Mouse (Mus musculus) MEL-GATA-1-ER (cell line): ENCODE measurements around the gene Aldh18a1.

Experiments
- DNase-seq: peaks from one replicate; pipeline ENCODE4 v3.0.0-alpha.2; 2012; ENCODE audit warnings: low read depth; ENCODE audit errors: extremely low read depth

The Aldh18a1 gene

GRCm38 (mm10) chr19:40530323-40530722 is 57.9 kb downstream of the Aldh18a1 start:
- DNase-seq, result no peak

GRCm38 (mm10) chr19:40528254-40528653 is 60.0 kb downstream of the Aldh18a1 start:
- DNase-seq, result no peak

DNA sequence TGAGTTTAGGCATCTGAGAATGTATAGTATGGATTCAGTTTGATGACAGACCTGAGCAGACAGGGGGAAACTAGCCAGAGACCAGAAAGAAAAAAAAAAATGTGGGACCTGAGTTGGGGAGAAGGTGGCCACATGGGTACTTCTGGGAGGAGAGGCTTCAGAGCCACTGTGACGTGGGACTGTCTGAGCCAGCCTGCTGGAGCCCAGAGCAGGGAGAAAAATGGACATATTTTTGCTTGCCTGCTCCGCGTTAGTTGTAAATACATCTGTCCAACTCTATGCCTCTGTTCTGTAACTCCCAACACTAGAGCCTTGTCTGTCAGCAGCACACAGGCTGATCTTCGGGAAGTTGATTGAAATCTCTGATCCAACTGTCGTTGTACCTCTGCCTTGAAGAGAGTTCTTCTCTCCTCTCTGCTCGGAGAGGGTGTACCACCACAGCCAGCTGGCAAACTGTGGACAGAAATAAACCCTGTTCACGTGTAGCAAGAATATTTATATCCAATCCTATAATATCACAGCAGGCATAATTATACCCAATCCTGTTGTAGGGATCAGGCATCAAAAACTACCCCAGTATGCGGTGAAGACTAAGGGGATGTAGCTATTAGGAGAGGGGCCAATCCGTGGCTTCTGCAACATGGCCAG is 61.8 kb downstream of the Aldh18a1 start:
- no peak for DNase-seq

GRCm38 (mm10) chr19:40523431-40524005 is 64.7 kb downstream of the Aldh18a1 start:
- no peak for DNase-seq

- DNase-seq, result no peak
These were observed 67.9 kb downstream of the Aldh18a1 start for GRCm38 (mm10) chr19:40520403-40520802.

GRCm38 (mm10) chr19:40518706-40519105 is 69.6 kb downstream of the Aldh18a1 start:
- DNase-seq, result no peak

- peak; percentile 28 for DNase-seq
These were observed 72.7 kb downstream of the Aldh18a1 start for GRCm38 (mm10) chr19:40515596-40515995.

DNA sequence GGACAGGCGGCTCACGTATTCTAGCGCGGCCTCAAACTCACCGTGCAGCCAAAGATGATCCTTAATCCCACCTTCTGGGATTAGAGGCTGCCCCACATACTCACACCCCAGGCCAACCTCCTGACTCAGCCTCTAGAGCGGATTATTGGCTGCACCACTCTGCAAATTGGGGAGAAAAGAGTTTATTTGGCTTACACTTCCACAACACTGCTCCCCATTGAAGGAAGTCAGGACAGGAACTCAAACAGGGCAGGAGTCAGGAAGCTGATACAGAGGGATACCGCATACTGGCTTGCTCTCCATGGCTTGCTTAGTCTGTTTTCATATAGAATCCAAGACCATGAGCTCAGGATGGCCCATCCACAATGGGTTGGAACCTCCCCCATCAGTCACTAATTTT is 73.9 kb downstream of the Aldh18a1 start:
- no peak for DNase-seq

- peak; percentile 86 for DNase-seq
These were observed 74.6 kb downstream of the Aldh18a1 start, which contains the start of gene Sorbs1 for GRCm38 (mm10) chr19:40513632-40514078. Gene Sorbs1 (minus strand): TSS chr19:40513779.

- DNase-seq, result peak; percentile 28
These were observed 75.5 kb downstream of the Aldh18a1 start for GRCm38 (mm10) chr19:40512500-40513421.

DNA sequence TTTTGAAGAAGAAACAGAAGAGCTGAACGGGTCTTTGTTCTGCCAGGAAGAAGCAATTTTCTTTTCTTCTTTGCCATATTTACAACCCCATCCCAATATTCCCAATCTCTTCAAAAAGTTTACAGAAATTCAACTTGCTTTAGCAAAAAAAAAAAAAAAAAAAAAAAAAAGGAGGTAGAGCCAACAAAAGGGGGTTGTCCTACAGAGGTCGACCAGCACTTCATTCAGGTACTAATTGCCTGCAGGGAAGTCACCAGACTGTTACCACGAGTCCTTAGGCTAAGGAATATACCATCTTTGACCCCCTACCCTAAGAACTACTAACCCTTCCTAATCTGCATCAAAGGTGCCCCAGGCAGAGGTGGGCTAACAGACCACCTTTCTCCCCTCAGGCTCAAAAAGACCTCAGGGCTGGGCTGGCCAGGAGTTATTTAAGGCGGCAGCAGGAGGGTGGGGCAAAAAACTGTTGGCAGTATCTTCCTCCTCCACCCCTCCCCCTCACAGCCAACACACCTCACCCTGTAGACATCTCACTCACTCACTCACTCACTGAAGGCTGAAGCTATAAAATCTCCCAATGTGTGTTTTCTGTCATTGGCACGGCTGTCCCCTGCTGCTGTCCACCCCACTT is 76.5 kb downstream of the Aldh18a1 start:
- DNase-seq, result peak; percentile 30

DNA sequence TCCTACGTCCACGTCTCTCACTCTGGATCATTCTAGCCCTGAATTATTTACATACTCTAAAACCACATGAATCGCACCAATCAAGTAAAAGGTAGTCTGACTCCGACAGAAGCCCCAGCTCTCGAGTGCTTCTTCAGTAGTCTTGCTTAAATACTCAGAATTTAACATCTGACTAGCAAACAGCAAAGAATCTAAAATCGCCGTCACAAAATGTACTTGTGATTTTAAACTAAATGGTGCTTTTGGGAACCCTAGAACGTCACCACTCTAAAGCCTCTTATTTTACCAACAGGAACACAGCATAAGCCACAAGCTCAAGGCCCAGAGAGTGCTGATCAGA is 77.2 kb downstream of the Aldh18a1 start:
- no peak for DNase-seq

- no peak for DNase-seq
These were observed 77.7 kb downstream of the Aldh18a1 start for GRCm38 (mm10) chr19:40510387-40511099.

- DNase-seq, result no peak
These were observed 79.0 kb downstream of the Aldh18a1 start for GRCm38 (mm10) chr19:40509274-40509673.

- DNase-seq, result no peak
These were observed 79.4 kb downstream of the Aldh18a1 start for GRCm38 (mm10) chr19:40508851-40509250.

DNA sequence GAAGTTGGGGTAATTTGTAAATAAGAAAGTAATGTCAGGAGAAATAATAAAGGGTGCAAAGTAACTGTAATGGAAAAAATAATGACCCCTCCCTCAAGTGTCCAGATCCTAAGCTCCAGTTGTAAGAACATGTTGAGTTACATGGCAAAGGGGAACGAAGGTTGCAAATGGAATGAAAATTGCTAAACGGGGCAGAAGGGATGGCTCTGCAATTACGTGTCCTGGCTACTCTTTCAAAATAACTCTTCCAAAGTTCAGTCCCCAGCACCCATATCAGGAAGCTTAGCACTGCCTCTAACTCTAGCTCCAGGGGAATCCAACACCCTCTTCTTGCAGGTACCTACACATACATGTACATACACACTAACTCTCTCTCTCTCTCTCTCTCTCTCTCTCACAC is 81.3 kb downstream of the Aldh18a1 start:
- DNase-seq, result no peak

GRCm38 (mm10) chr19:40504336-40504735 is 83.9 kb downstream of the Aldh18a1 start:
- DNase-seq, result no peak
